Mouse (Mus musculus) adrenal gland, adult 8-10 months (tissue): ENCODE data around the gene Irf5. TPM values are rescaled to one million over a fixed set of nuclear protein-coding genes. Genes with fewer than 3 reads are reported as not detected.

Experiments used
- total RNA-seq, 4 experiments: library from RNA; stranded (reverse); gene quantifications; 2 replicates each; pipeline ENCODE4 v1.2.4; 2022

Gene Irf5
- total RNA-seq, 4 experiments from 2014 or later: 5.1 to 7.8 (median 7.7) TPM

Other genes starting within 250 kb of the Irf5 start
- under 1 TPM in 1 of 4 experiments, not detected in 3; 0.23 TPM for gene Fam71f2, start 247.0 kb upstream of the Irf5 start, total RNA-seq
- not detected for gene Fam71f1, start 207.5 kb upstream of the Irf5 start, total RNA-seq
- gene Calu, start 178.6 kb upstream of the Irf5 start, total RNA-seq: 100 to 1,000 TPM; 121 to 136 (median 126) TPM
- not detected for gene Opn1sw, start 138.2 kb upstream of the Irf5 start, total RNA-seq
- 10 to 100 TPM in 1 of 4 experiments, 1 to 10 TPM in 3; 4.4 to 13.1 (median 5.7) TPM for gene Ccdc136, start 130.3 kb upstream of the Irf5 start, total RNA-seq
- 1 to 10 TPM; 2.9 to 8.6 (median 5.2) TPM for gene Flnc, start 93.4 kb upstream of the Irf5 start, total RNA-seq
- gene Atp6v1f, start 58.9 kb upstream of the Irf5 start, total RNA-seq: 100 to 1,000 TPM; 218 to 251 (median 230) TPM
- gene Atp6v1fnb, start 55.2 kb upstream of the Irf5 start, total RNA-seq: 1 to 10 TPM in 1 of 4 experiments, under 1 TPM in 2, not detected in 1; 0.38 to 1.5 (median 0.91) TPM
- 1 to 10 TPM; 1.7 to 2.5 (median 1.8) TPM for gene Kcp, start 18.7 kb upstream of the Irf5 start, total RNA-seq
- gene Tnpo3, start 83.3 kb downstream of the Irf5 start, total RNA-seq: 10 to 100 TPM; 48.3 to 65.6 (median 61.3) TPM
- 1 to 10 TPM; 2.7 to 4.9 (median 3.8) TPM for gene Tspan33, start 167.6 kb downstream of the Irf5 start, total RNA-seq
- 10 to 100 TPM; 43.4 to 55.3 (median 50.2) TPM for gene Smo, start 208.9 kb downstream of the Irf5 start, total RNA-seq
- gene Ahcyl2, start 241.4 kb downstream of the Irf5 start, total RNA-seq: 100 to 1,000 TPM; 100 to 281 (median 173) TPM